Mouse (Mus musculus): ENCODE data around the gene Wfdc10. TPM values are rescaled to one million over a fixed set of nuclear protein-coding genes. Genes with fewer than 3 reads are reported as not detected.

Gene Wfdc10
- total RNA-seq (2023), result 10 to 100 TPM; 13.6 to 15.0 TPM

DNA sequence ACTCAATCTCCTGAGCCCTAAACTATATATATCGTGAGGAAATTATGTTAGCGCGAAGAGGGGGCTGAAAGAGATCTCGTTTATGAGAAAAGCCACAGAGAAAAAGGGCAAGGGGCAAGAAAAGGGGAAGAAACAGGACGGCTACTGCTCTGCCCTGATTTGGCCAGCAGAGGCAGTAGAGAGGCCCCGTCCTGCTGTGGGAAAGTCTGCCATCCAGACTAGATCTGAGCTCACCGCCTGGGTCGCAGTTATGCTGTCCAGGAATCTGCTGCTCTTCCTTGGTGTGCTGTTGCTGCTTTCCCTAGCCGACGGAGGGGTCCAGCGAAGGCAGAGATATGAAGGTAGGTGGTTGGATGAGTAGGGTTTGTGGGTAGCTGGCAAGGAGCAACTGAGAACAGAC, at the start of gene Wfdc10:
TSS of gene Wfdc10 (plus strand) at position 189 of the 400 bp plus-strand sequence.

DNA sequence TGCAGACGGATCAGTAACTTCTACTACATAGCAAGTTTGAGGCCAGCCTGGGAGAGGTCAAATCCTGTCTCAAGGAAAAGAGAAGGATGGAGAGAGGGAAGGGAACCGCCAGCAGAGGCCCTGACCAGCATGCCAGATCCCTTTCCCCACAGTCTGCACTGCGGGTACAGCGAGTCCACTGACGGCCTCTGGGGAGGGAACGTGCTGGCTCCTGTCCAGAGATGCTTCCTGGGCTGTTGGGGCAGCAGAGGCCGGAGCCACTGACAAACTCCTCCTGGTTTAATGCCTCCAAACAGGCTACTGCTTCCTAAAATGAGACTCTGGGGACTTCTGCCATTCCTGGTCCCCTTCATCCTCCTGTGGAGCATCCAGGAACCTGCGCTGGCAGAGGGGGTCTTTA, 42.4 kb upstream of the Wfdc10 start, which contains the start of the genes Wfdc6b and Wfdc8:
TSS of gene Wfdc6b (plus strand) at position 52 of the 400 bp plus-strand sequence.
TSS of gene Wfdc8 (minus strand) at position 156 of the 400 bp plus-strand sequence.

DNA sequence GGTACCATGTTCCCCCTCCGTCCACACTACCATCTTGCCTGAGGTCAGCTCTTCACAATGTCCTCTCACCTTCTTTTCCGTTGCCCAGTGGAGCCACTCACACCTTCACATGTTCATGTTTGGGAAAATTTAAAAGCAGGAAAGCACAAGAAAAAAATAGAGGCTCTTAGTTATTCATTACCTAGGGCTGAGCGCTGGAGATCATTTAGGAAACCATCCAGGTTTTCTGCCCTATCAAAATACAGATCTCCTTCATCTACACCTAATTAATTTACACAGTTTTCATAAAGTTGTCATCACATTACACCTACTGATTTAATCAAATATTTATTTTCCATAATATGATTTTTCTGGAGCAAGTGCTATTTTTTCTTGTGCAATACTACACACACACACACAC, 17.1 kb upstream of the Wfdc10 start, which contains the start of gene Wfdc16:
TSS of gene Wfdc16 (minus strand) at position 101 of the 400 bp plus-strand sequence.

DNA sequence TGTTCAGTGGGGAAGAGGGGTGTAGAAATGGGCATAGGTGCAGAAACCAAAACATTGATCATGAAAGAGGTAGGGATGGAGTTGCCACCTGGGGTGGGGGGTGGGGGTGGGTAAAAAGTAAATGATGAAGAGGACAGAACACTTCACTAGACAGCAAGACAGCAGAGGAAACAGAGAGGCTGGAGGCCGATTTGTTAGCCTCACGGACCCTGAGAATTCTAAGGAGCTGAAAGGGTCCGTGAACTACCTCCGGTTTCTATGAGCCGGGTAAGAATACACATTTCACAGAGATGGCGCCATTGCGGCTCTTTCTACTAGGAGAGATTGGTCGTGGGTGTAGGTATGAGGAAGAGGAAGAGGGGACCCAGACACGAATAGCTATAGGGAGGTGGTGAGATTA, 637 bp downstream of the Wfdc10 start, which contains the start of gene Wfdc9:
TSS of gene Wfdc9 (minus strand) at position 101 of the 400 bp plus-strand sequence.

DNA sequence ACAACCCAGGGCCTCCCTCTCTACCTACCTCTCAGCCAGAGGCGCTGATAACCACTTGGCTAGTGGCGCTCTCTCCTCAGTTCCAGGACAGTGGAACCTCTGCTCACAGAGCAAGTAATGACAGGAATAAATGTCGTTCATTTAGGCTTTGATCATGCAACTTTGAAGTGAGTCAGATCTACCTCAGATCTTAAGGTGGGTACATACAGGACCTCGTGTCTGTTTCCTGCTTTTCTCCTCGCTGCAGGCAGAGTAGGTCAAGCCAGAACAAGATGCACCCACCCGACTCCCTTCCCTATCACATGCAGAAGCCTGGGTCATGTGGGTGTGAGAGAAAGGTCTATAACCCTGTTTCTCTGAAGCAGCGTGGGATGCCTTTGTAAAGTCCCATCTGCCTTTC, 18.1 kb downstream of the Wfdc10 start, which contains the start of gene Wfdc11:
TSS of gene Wfdc11 (minus strand) at position 101 of the 400 bp plus-strand sequence.

DNA sequence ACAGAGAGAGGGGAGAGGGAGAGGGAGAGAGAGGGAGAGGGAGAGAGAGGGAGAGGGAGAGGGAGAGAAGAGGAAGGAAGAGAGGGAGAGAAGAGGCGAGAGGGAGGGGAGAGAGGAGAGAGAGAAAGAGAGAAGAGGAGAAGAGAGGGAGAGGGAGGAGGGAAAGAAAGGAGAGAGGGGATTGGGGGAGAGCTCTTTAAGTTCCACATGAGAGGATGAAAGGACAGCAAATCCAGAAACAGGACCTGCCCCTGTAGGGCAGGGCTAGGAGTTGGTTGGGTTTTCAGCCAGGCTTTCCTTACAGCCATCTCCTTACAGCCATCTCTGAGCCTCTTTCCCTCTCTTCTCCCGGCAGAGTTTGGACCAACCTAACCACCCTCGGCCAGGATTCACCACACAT, 29.0 kb downstream of the Wfdc10 start, which contains the start of gene Wfdc13:
TSS of gene Wfdc13 (plus strand) at position 301 of the 400 bp plus-strand sequence.

DNA sequence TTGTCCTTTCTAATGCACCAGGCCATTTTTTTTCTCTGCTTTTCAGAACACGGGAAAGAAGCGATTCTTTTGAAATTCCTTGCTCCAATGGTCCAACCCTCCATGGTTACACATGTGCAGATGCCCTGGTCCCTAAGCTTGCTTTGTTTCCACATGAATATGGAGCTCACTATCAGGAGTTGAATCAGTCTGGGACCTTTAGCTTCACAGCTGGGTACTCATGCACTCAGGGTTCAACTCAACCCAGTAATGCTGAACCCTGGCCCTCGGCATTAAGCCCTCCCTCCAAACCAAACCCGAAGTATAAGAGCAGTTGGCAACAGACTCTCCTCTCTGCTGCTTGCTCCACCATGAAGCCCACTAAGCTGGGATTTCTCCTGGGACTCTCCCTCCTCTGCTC, 42.4 kb downstream of the Wfdc10 start, which contains the start of gene Spint4:
TSS of gene Spint4 (plus strand) at position 301 of the 400 bp plus-strand sequence.

Other genes with a start within 250 kb of the Wfdc10 start
- gene Sdc4, start 212.2 kb upstream of the Wfdc10 start, total RNA-seq (2023), result 1 to 10 TPM; 1.3 to 1.4 TPM
- gene Sys1, start 199.1 kb upstream of the Wfdc10 start, total RNA-seq (2023), result 10 to 100 TPM; 26.3 to 27.8 TPM
- 1 to 10 TPM in 1 of 2 experiments, not detected in 1; 1.7 TPM for gene Gm20458, start 195.1 kb upstream of the Wfdc10 start, total RNA-seq (2023)
- not detected for gene Trp53tg5, start 182.3 kb upstream of the Wfdc10 start, total RNA-seq (2023)
- gene Dbndd2, start 169.9 kb upstream of the Wfdc10 start, total RNA-seq (2023), result 1 to 10 TPM; 2.1 to 2.7 TPM
- 10 to 100 TPM; 51.9 to 55.3 TPM for gene Pigt, start 158.5 kb upstream of the Wfdc10 start, total RNA-seq (2023)
- not detected for gene Wfdc2, start 93.6 kb upstream of the Wfdc10 start, total RNA-seq (2023)
- not detected for gene Spint3, start 82.6 kb upstream of the Wfdc10 start, total RNA-seq (2023)
- gene Wfdc6a, start 70.6 kb upstream of the Wfdc10 start, total RNA-seq (2023), result not detected
- not detected for gene Eppin, start 62.5 kb upstream of the Wfdc10 start, total RNA-seq (2023)
- not detected for gene Wfdc6b, start 42.5 kb upstream of the Wfdc10 start, total RNA-seq (2023)
- gene Wfdc8, start 42.4 kb upstream of the Wfdc10 start, total RNA-seq (2023), result not detected
- gene Wfdc16, start 17.2 kb upstream of the Wfdc10 start, total RNA-seq (2023), result not detected
- gene Wfdc9, start 537 bp downstream of the Wfdc10 start, total RNA-seq (2023), result not detected
- not detected for gene Wfdc11, start 18.0 kb downstream of the Wfdc10 start, total RNA-seq (2023)
- not detected for gene Wfdc13, start 29.1 kb downstream of the Wfdc10 start, total RNA-seq (2023)
- gene Spint4, start 42.5 kb downstream of the Wfdc10 start, total RNA-seq (2023), result not detected
- not detected for gene Spint5, start 59.3 kb downstream of the Wfdc10 start, total RNA-seq (2023)
- under 1 TPM in 1 of 2 experiments, not detected in 1; 0.22 TPM for gene Wfdc3, start 89.9 kb downstream of the Wfdc10 start, total RNA-seq (2023)
- gene Dnttip1, start 89.9 kb downstream of the Wfdc10 start, total RNA-seq (2023), result 10 to 100 TPM; 28.8 to 32.0 TPM
- gene Ube2c, start 113.9 kb downstream of the Wfdc10 start, total RNA-seq (2023), result 100 to 1,000 TPM; 118 to 133 TPM
- gene Tnnc2, start 123.9 kb downstream of the Wfdc10 start, total RNA-seq (2023), result 1 to 10 TPM in 1 of 2 experiments, under 1 TPM in 1; 0.70 to 1.4 TPM
- gene Snx21, start 129.8 kb downstream of the Wfdc10 start, total RNA-seq (2023), result 1 to 10 TPM; 3.3 to 3.8 TPM
- 10 to 100 TPM; 41.6 to 50.0 TPM for gene Acot8, start 148.8 kb downstream of the Wfdc10 start, total RNA-seq (2023)
- 1 to 10 TPM; 3.4 to 4.4 TPM for gene Zswim3, start 149.1 kb downstream of the Wfdc10 start, total RNA-seq (2023)
- 1 to 10 TPM; 3.4 to 3.6 TPM for gene Zswim1, start 166.6 kb downstream of the Wfdc10 start, total RNA-seq (2023)
- gene Spata25, start 172.5 kb downstream of the Wfdc10 start, total RNA-seq (2023), result not detected
- gene Ctsa, start 176.8 kb downstream of the Wfdc10 start, total RNA-seq (2023), result 100 to 1,000 TPM; 182 to 209 TPM
- gene Neurl2, start 177.4 kb downstream of the Wfdc10 start, total RNA-seq (2023), result 1 to 10 TPM; 1.7 to 2.3 TPM
- 1 to 10 TPM; 8.9 to 9.6 TPM for gene Pltp, start 201.7 kb downstream of the Wfdc10 start, total RNA-seq (2023)
- 10 to 100 TPM; 51.1 to 56.8 TPM for gene Pcif1, start 223.3 kb downstream of the Wfdc10 start, total RNA-seq (2023)